Mouse (Mus musculus) kidney, embryonic 16.5 days (tissue): ENCODE measurements at regions not wholly inside any gene's neighbourhood (a gene's known extent, or its start where the extent isn't known, plus 50 kb on each side); places are given as distances from the start of the nearest gene placed in this dataset.

Source experiments
- ATAC-seq: fragments of 200-750 bp; cut with Nextera tagmentation; 2 replicates; pipeline ENCODE4 v1.8.0; 2017; ENCODE audit warnings: moderate TSS enrichment; ENCODE audit not compliant: low FRiP score, low TSS enrichment
- H3K27ac ChIP-seq: fragments of 300-500 bp; sonication (generic); 2 replicates; pipeline ENCODE4 v1.5.1; 2014; ENCODE audit warnings: low read length
- H3K27me3 ChIP-seq: fragments of 300-500 bp; sonication (generic); 2 replicates; pipeline ENCODE4 v1.6.1; 2014; ENCODE audit warnings: low read length, control low read depth, mixed read lengths; ENCODE audit not compliant: insufficient read depth
- H3K36me3 ChIP-seq: fragments of 300-500 bp; sonication (generic); 2 replicates; pipeline ENCODE4 v1.6.1; 2014; ENCODE audit warnings: low read length, control low read depth, mixed read lengths; ENCODE audit not compliant: insufficient read depth
- H3K4me1 ChIP-seq: fragments of 300-500 bp; sonication (generic); 2 replicates; pipeline ENCODE4 v1.6.1; 2014; ENCODE audit warnings: low read length, control low read depth, mixed read lengths; ENCODE audit not compliant: insufficient read depth
- H3K4me2 ChIP-seq: fragments of 300-500 bp; sonication (generic); replicated peaks from 2 replicates; pipeline ENCODE4 v1.6.1; 2014; ENCODE audit warnings: low read depth, low read length
- H3K4me3 ChIP-seq: fragments of 300-500 bp; sonication (generic); 2 replicates; pipeline ENCODE4 v1.5.1; 2014; ENCODE audit warnings: mild to moderate bottlenecking, low read length
- H3K9ac ChIP-seq: fragments of 300-500 bp; sonication (generic); replicated peaks from 2 replicates; pipeline ENCODE4 v1.6.1; 2014; ENCODE audit warnings: low read length
- H3K9me3 ChIP-seq: fragments of 300-500 bp; sonication (generic); 2 replicates; pipeline ENCODE4 v1.6.1; 2016; ENCODE audit warnings: low read length, control low read depth
- WGBS: fragments of 180-500 bp; shearing (Covaris S2); extraction: QIAGEN DNeasy Blood & Tissue Kit; methylation state at CpG from one replicate; pipeline ENCODE4 v1.1.7; 2014; 5-methylcytosine and 5-hydroxymethylcytosine counted together

GRCm38 (mm10) chr13:69061436-69061835 is 62.1 kb upstream of the Adcy2 start:
- Histone ChIP-seq H3K4me2 (no peak overlapping the region), H3K27ac (no peak overlapping the region)
- WGBS = 85% methylated on average over 3 of the region's 3 CpGs

More at GRCm38 (mm10) chr13:69061436-69061835, 62.1 kb upstream of the Adcy2 start:
- no peak overlapping the region for H3K9ac ChIP-seq
- no peak for ATAC-seq
- no peak overlapping the region for H3K4me3 ChIP-seq
- no peaks in the 10 kb centered on the region for H3K36me3 ChIP-seq
- H3K9me3 ChIP-seq = no peaks in the 10 kb centered on the region
- 0 out of 2 replicates have a peak, but pooled peaks cover under 1% of the 10 kb centered on the region for H3K4me1 ChIP-seq
- no peaks in the 10 kb centered on the region for H3K27me3 ChIP-seq
